Mouse (Mus musculus) limb, embryonic 11.5 days (tissue): ENCODE results near the gene Myl3. TPM values are rescaled to one million over a fixed set of nuclear protein-coding genes. Genes with fewer than 3 reads are reported as not detected.

Experiments
- ATAC-seq: fragments of 200-750 bp; cut with Nextera tagmentation; 2 replicates; pipeline ENCODE4 v1.8.0; 2017; ENCODE audit warnings: low read depth; ENCODE audit not compliant: insufficient number of reproducible peaks, low FRiP score, low TSS enrichment
- DNase-seq: peaks from one replicate; pipeline ENCODE4 v3.0.0-alpha.2; 2015; ENCODE audit warnings: low spot score
- H3K27ac ChIP-seq: fragments of 300-500 bp; sonication (generic); replicated peaks from 2 replicates; pipeline ENCODE4 v1.5.1; 2014; ENCODE audit warnings: low read depth, mild to moderate bottlenecking, low read length
- H3K27me3 ChIP-seq: fragments of 300-500 bp; sonication (generic); 2 replicates; pipeline ENCODE4 v1.6.1; 2014; ENCODE audit warnings: mild to moderate bottlenecking, low read length, mixed read lengths; ENCODE audit not compliant: control insufficient read depth, insufficient read depth
- H3K36me3 ChIP-seq: fragments of 300-500 bp; sonication (generic); 2 replicates; pipeline ENCODE4 v1.6.1; 2014; ENCODE audit warnings: mild to moderate bottlenecking, low read length, moderate library complexity, mixed read lengths; ENCODE audit not compliant: control insufficient read depth, insufficient read depth
- H3K4me1 ChIP-seq: fragments of 300-500 bp; sonication (generic); 2 replicates; pipeline ENCODE4 v1.6.1; 2014; ENCODE audit warnings: low read length, mixed read lengths; ENCODE audit not compliant: control insufficient read depth, insufficient read depth
- H3K4me2 ChIP-seq: fragments of 300-500 bp; sonication (generic); 2 replicates; pipeline ENCODE4 v1.6.1; 2014; ENCODE audit warnings: low read depth, mild to moderate bottlenecking, moderate library complexity; ENCODE audit not compliant: severe bottlenecking
- H3K4me3 ChIP-seq: fragments of 300-500 bp; sonication (generic); 2 replicates; pipeline ENCODE4 v1.5.1; 2014; ENCODE audit warnings: low read depth, low read length
- H3K9ac ChIP-seq: fragments of 300-500 bp; sonication (generic); 2 replicates; pipeline ENCODE4 v1.6.1; 2014; ENCODE audit warnings: mild to moderate bottlenecking, low read length
- H3K9me3 ChIP-seq: fragments of 300-500 bp; sonication (generic); 2 replicates; pipeline ENCODE4 v1.6.1; 2016; ENCODE audit warnings: low read length; ENCODE audit not compliant: control insufficient read depth
- WGBS: fragments of 180-500 bp; shearing (Covaris S2); extraction: QIAGEN DNeasy Blood & Tissue Kit; methylation state at CpG from one replicate; pipeline ENCODE4 v1.1.7; 2014; 5-methylcytosine and 5-hydroxymethylcytosine counted together
- polyA plus RNA-seq: library from polyadenylated mRNA; unstranded; fragments of >200 nt; fragmentation: Nextera tagmentation; extraction: Ambion mirVana; gene quantifications from 2 replicates; pipeline ENCODE4 v1.2.1, GENCODE M21; 2014

Gene Myl3
- polyA plus RNA-seq, 1 experiment from 2014 or later, result 1.8 TPM

GRCm38 (mm10) chr9:110745752-110746151 lies 4.1 kb downstream of the Myl3 start:
- WGBS, result 3% methylated on average over 5 of the region's 5 CpGs
- Histone ChIP-seq H3K36me3 (no peaks in the 10 kb centered on the region), H3K4me3 (no peak overlapping the region), H3K9ac (no peak overlapping the region), H3K4me1 (peaks cover 45% of the 10 kb centered on the region), H3K4me2 (peak overlapping the region; percentile 22), H3K9me3 (no peaks in the 10 kb centered on the region), H3K27me3 (peaks cover 14% of the 10 kb centered on the region), H3K27ac (no peak overlapping the region)
- no peak for DNase-seq
- ATAC-seq, result no peak

GRCm38 (mm10) chr9:110746238-110746637 lies 4.6 kb downstream of the Myl3 start:
- peak; percentile 82 for DNase-seq
- Histone ChIP-seq H3K9me3 (no peaks in the 10 kb centered on the region), H3K27ac (peak overlapping the region; percentile 9; the same call in 1 of the 2 replicates), H3K36me3 (no peaks in the 10 kb centered on the region), H3K4me2 (peak overlapping the region; percentile 22), H3K4me1 (peaks cover 50% of the 10 kb centered on the region), H3K9ac (no peak overlapping the region), H3K4me3 (no peak overlapping the region), H3K27me3 (peaks cover 14% of the 10 kb centered on the region)
- WGBS, result 8% methylated on average over 5 of the region's 5 CpGs
- ATAC-seq, result peak; percentile 59

- DNase-seq (no peak), ATAC-seq (no peak)
- H3K9ac ChIP-seq, result no peak within 1 kb of the TSS
- H3K4me1 ChIP-seq, result peaks cover 53% of the 10 kb centered on the region
- no peaks in the 10 kb centered on the region for H3K36me3 ChIP-seq
- 42% methylated on average over 7 of the region's 7 CpGs for WGBS
- peak within 1 kb of the TSS; percentile 9; the same call in 1 of the 2 replicates for H3K27ac ChIP-seq
- H3K9me3 ChIP-seq, result no peaks in the 10 kb centered on the region
- no peak within 1 kb of the TSS for H3K4me3 ChIP-seq
- H3K4me2 ChIP-seq, result peak within 1 kb of the TSS; percentile 22
- peaks cover 14% of the 10 kb centered on the region for H3K27me3 ChIP-seq
Measured at GRCm38 (mm10) chr9:110746961-110747360, 5.3 kb downstream of the Myl3 start, which contains the start of gene Pth1r. Gene Pth1r (minus strand): TSS chr9:110747145.

GRCm38 (mm10) chr9:110748451-110748850 lies 6.8 kb downstream of the Myl3 start:
- Histone ChIP-seq H3K27ac (no peak overlapping the region), H3K27me3 (peaks cover 14% of the 10 kb centered on the region), H3K4me1 (peaks cover 51% of the 10 kb centered on the region), H3K9ac (no peak overlapping the region), H3K4me2 (no peak overlapping the region), H3K9me3 (no peaks in the 10 kb centered on the region), H3K36me3 (no peaks in the 10 kb centered on the region), H3K4me3 (no peak overlapping the region)
- DNase-seq, result no peak
- no peak for ATAC-seq
- 74% methylated on average over 2 of the region's 2 CpGs for WGBS

GRCm38 (mm10) chr9:110750404-110751187 lies 8.9 kb downstream of the Myl3 start:
- H3K27me3 ChIP-seq, result 0 out of 2 replicates have a peak, but pooled peaks cover 2% of the 10 kb centered on the region
- 20% methylated on average over 14 of the region's 14 CpGs for WGBS

GRCm38 (mm10) chr9:110751412-110751811 lies 9.8 kb downstream of the Myl3 start:
- Histone ChIP-seq H3K9ac (no peak overlapping the region), H3K9me3 (no peaks in the 10 kb centered on the region), H3K27ac (no peak overlapping the region; the same call in 1 of the 2 replicates), H3K4me1 (peaks cover 33% of the 10 kb centered on the region), H3K4me3 (no peak overlapping the region), H3K36me3 (no peaks in the 10 kb centered on the region), H3K27me3 (0 out of 2 replicates have a peak, but pooled peaks cover 2% of the 10 kb centered on the region), H3K4me2 (no peak overlapping the region; the same call in 1 of the 2 replicates)
- 79% methylated on average over 5 of the region's 5 CpGs for WGBS
- DNase-seq, result no peak
- no peak for ATAC-seq

More at GRCm38 (mm10) chr9:110750404-110751187, 8.9 kb downstream of the Myl3 start:
- Histone ChIP-seq H3K4me1 (peaks cover 41% of the 10 kb centered on the region), H3K4me2 (peak overlapping the region; percentile 25; the same call in 1 of the 2 replicates), H3K9ac (no peak overlapping the region), H3K4me3 (no peak overlapping the region), H3K9me3 (no peaks in the 10 kb centered on the region), H3K36me3 (no peaks in the 10 kb centered on the region), H3K27ac (peak overlapping the region; percentile 39; the same call in 1 of the 2 replicates)
- DNase-seq, result peak; percentile 60
- ATAC-seq, result peak; percentile 56; the same call in 1 of the 2 replicates

GRCm38 (mm10) chr9:110752917-110753435 lies 11.3 kb downstream of the Myl3 start:
- H3K4me1 ChIP-seq, result peaks cover 23% of the 10 kb centered on the region
- ATAC-seq, result no peak
- H3K27ac ChIP-seq, result no peak overlapping the region
- WGBS, result 81% methylated on average over 4 of the region's 4 CpGs
- no peak for DNase-seq
- H3K36me3 ChIP-seq, result no peaks in the 10 kb centered on the region
- no peaks in the 10 kb centered on the region for H3K9me3 ChIP-seq
- no peak overlapping the region for H3K4me2 ChIP-seq
- H3K4me3 ChIP-seq, result no peak overlapping the region
- 0 out of 2 replicates have a peak, but pooled peaks cover 2% of the 10 kb centered on the region for H3K27me3 ChIP-seq
- no peak overlapping the region for H3K9ac ChIP-seq

GRCm38 (mm10) chr9:110753773-110754172 lies 12.1 kb downstream of the Myl3 start:
- WGBS, result 87% methylated on average over 4 of the region's 4 CpGs
- H3K4me1 ChIP-seq, result peaks cover 23% of the 10 kb centered on the region
- DNase-seq, result no peak

More at GRCm38 (mm10) chr9:110753773-110754172, 12.1 kb downstream of the Myl3 start:
- no peak overlapping the region for H3K4me3 ChIP-seq
- H3K27me3 ChIP-seq, result no peaks in the 10 kb centered on the region
- no peak overlapping the region for H3K27ac ChIP-seq
- no peaks in the 10 kb centered on the region for H3K9me3 ChIP-seq
- ATAC-seq, result no peak
- no peaks in the 10 kb centered on the region for H3K36me3 ChIP-seq
- no peak overlapping the region for H3K4me2 ChIP-seq
- no peak overlapping the region for H3K9ac ChIP-seq
